Mouse (Mus musculus): ENCODE data around the gene Pik3c2b.

DNA sequence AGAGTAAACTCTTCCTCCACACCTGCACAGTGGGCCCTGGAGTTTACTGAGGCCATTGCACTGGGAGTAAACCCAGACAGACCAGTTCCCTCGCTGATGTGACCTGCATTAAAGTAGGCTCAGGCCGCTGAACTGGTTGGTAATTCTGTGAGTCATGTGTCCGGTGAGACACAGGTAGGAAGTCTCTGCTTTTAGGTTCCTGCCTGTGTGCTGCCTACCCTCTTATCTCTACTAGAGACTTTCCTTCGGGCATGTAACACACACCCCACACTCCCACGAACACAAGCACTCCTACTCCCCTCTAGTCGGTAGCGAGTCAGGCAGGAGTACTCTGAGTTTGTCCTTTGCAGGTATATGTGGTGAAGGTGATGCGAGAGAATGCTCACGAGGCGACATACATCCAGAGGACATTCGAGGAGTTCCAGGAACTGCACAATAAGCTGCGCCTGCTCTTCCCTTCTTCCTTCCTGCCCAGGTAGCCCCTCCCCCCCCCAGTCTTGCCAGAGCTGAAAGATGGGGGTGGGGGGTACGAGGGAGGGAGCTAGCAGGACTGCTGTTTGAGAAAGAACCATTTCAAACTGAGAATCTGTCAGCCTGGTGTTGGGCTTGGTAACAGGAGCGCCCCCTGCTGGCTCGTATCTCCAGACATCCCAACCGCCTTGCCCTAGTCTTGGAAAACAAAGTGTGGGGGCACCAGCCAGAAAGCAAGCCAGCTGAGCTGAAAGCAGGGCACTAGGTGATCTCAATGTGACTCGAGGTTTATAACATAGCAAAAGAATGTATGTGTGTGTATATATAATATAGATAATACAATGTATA is 55.7 kb downstream of the Pik3c2b start:
- TF ChIP-seq CHD2 (IDR thresholded peaks at IDR 0.05; ENCODE audit: low read depth, low read length) = no peak
- TF ChIP-seq MAFK (IDR thresholded peaks at IDR 0.05; ENCODE audit: insufficient read depth, low read depth, low read length) = no peak
